Mouse (Mus musculus) forebrain, embryonic 12.5 days (tissue): ENCODE measurements around the gene Zmynd15. TPM values are rescaled to one million over a fixed set of nuclear protein-coding genes. Genes with fewer than 3 reads are reported as not detected.

ENCODE experiments used
- ATAC-seq: fragments of 200-750 bp; cut with Nextera tagmentation; 2 replicates; pipeline ENCODE4 v1.8.0; 2017; ENCODE audit warnings: moderate TSS enrichment; ENCODE audit not compliant: low FRiP score
- H3K27ac ChIP-seq: fragments of 300-500 bp; sonication (generic); 2 replicates; pipeline ENCODE4 v1.5.1; 2016; ENCODE audit warnings: mild to moderate bottlenecking
- H3K27me3 ChIP-seq: fragments of 300-500 bp; sonication (generic); 2 replicates; pipeline ENCODE4 v1.6.1; 2016; ENCODE audit warnings: mild to moderate bottlenecking
- H3K36me3 ChIP-seq: fragments of 300-500 bp; sonication (generic); replicated peaks from 2 replicates; pipeline ENCODE4 v1.6.1; 2016; ENCODE audit warnings: mild to moderate bottlenecking
- H3K4me1 ChIP-seq: fragments of 300-500 bp; sonication (generic); 2 replicates; pipeline ENCODE4 v1.6.1; 2016
- H3K4me2 ChIP-seq: fragments of 300-500 bp; sonication (generic); 2 replicates; pipeline ENCODE4 v1.6.1; 2016; ENCODE audit warnings: mild to moderate bottlenecking, moderate library complexity
- H3K4me3 ChIP-seq: fragments of 300-500 bp; sonication (generic); replicated peaks from 2 replicates; pipeline ENCODE4 v1.5.1; 2016; ENCODE audit warnings: mild to moderate bottlenecking
- H3K9ac ChIP-seq: fragments of 300-500 bp; sonication (generic); 2 replicates; pipeline ENCODE4 v1.6.1; 2016; ENCODE audit warnings: mild to moderate bottlenecking
- H3K9me3 ChIP-seq: fragments of 300-500 bp; sonication (generic); 2 replicates; pipeline ENCODE4 v1.6.1; 2016
- WGBS: fragments of 180-500 bp; shearing (Covaris S2); methylation state at CpG from one replicate; pipeline ENCODE4 v1.1.7; 2016; 5-methylcytosine and 5-hydroxymethylcytosine counted together
- polyA plus RNA-seq: library from polyadenylated mRNA; unstranded; fragments of >200 nt; fragmentation: Nextera tagmentation; extraction: Ambion mirVana; gene quantifications from 2 replicates; pipeline ENCODE4 v1.2.1, GENCODE M21; 2016

Gene Zmynd15
- polyA plus RNA-seq, 1 experiment from 2014 or later = 0.43 TPM

DNA sequence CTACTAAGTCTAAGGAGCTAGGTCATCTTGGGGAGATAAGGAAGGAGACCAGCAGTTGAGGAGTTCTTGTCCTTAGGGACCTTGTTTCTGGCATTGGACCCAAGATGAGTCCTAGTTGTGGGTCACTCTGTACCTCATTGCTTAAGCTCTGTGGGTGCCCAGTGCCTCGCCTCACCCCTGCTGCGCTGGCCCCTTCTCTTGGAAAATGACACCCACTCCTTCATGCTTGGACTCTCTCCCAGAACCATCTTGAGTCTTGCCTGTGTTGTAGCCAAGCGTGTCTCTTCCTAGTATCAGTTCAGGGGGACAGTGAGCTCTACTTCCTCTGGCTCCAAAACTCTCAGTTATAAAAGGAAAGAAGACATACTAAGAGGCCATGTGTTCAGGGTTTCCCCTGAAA is 29.9 kb downstream of the Zmynd15 start:
- H3K4me3 ChIP-seq = no peak overlapping the region
- H3K4me2 ChIP-seq = no peak overlapping the region
- no peak overlapping the region for H3K9ac ChIP-seq
- WGBS = 85% methylated on average over 3 of the region's 3 CpGs
- ATAC-seq = no peak
- H3K36me3 ChIP-seq = no peaks in the 10 kb centered on the region
- no peak overlapping the region for H3K27ac ChIP-seq
- H3K4me1 ChIP-seq = no peaks in the 10 kb centered on the region
- H3K9me3 ChIP-seq = no peaks in the 10 kb centered on the region
- peaks cover 3% of the 10 kb centered on the region; the same call in 1 of the 2 replicates for H3K27me3 ChIP-seq

DNA sequence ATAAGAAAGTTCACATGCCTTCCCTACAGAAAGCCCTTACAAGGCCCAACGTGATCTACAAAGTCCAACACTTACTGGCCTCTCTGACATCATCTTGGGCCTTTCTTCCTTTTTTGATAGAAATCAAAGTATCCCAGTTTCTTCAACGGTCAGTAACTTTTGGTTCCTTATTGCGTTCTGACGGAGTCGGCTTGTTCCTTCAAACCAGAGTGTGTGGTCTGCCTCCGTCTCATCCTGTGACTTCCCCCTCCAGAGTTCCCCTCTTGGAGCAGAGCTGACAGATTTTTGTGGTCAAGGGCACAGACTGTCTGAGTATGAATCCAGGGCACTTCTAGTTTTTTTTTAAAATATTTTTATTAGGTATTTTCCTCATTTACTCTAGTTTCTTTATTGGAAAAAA is 30.5 kb downstream of the Zmynd15 start:
- no peaks in the 10 kb centered on the region for H3K4me1 ChIP-seq
- H3K27ac ChIP-seq = no peak overlapping the region
- 89% methylated on average over 6 of the region's 6 CpGs for WGBS
- no peaks in the 10 kb centered on the region for H3K36me3 ChIP-seq
- no peaks in the 10 kb centered on the region for H3K9me3 ChIP-seq
- peaks cover 3% of the 10 kb centered on the region; the same call in 1 of the 2 replicates for H3K27me3 ChIP-seq
- no peak overlapping the region for H3K9ac ChIP-seq
- no peak overlapping the region for H3K4me2 ChIP-seq
- H3K4me3 ChIP-seq = no peak overlapping the region
- ATAC-seq = no peak

DNA sequence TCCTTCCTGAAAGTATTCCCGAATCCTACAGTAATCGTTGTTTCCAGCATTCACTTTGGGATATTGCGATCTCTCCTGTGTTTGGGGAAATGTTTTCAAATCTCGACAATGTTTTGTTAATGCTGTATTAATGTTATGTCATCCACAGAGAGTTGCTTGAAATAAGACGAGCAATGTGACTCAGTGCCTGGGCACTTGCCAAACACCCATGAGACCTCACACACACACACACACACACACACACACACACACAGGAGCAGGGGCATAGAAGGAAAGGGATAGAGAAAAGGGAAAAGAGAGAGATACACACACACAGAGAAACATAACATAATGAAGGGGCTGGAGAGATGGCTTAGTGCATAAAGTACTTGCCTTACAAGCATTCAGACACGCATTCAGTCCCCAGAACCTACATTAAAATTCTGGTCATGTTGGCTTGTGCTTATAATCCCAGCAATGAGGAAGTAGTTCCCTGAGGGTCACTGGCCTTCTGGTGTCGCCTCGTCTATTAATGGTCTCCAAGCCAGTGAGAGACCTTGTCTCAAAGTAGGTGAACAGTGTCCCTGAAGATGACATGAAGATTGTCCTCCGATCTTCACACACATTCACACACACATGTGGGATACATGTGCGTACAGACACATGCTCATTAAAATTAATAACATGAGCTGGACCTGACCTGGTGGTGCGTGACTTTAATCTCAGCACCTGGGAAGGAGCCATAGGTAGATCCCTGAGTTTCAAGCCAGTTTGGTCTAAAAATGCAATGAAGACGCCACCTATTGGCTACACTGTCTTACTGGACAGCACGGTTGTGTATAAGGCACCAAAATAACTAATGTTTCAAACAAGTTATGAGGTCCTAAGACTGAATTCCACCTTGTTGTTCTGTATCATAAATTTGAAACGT is 40.6 kb downstream of the Zmynd15 start:
- WGBS = 71% methylated on average over 14 of the region's 14 CpGs
- no peak for ATAC-seq
- H3K4me1 ChIP-seq = no peaks in the 10 kb centered on the region
- H3K4me2 ChIP-seq = no peak overlapping the region
- no peak overlapping the region for H3K27ac ChIP-seq
- no peak overlapping the region for H3K4me3 ChIP-seq
- no peaks in the 10 kb centered on the region for H3K9me3 ChIP-seq
- no peak overlapping the region for H3K9ac ChIP-seq
- H3K27me3 ChIP-seq = peaks cover 2% of the 10 kb centered on the region
- H3K36me3 ChIP-seq = no peaks in the 10 kb centered on the region

DNA sequence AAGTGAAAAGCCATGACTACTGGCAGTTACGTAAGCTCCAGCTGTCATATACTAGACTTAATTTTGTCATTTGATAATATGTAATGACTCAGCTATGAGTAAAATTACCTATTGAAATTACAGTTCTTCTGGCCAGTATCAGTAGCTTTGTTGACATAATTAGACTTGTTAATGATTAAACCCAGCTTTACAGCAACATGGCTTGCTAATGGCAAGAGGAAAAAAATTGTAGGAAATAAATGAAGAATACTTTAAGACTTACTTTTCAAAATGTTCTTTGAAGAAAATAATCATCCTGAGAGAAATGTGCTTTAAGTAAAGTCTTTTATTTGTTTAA is 41.2 kb downstream of the Zmynd15 start:
- ATAC-seq = no peak
- Histone ChIP-seq H3K9ac (no peak overlapping the region), H3K4me1 (no peaks in the 10 kb centered on the region), H3K27me3 (peaks cover 8% of the 10 kb centered on the region), H3K9me3 (no peaks in the 10 kb centered on the region), H3K27ac (no peak overlapping the region), H3K4me2 (no peak overlapping the region), H3K4me3 (no peak overlapping the region), H3K36me3 (no peaks in the 10 kb centered on the region)
- 95% methylated on average over 1 of the region's 1 CpGs for WGBS

DNA sequence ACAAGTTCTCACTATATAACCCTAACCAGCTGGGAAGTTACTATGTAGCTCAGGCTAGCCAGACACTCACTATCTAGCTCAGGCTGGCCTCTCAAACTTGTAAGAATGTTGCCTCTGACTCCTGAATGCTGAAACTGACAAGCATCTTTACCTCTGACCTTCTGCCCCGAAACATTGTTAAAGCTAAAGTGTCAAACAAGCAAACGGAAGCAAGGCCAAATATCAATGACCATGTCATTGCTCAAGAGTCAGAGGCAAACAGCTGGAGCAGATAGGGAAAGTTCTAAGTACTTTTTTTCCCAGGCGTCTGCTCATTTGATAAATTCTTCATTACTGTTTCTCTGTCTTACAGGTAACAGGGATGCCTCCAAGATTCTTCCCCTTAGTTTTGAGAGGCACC is 42.8 kb downstream of the Zmynd15 start:
- H3K27me3 ChIP-seq = peaks cover 10% of the 10 kb centered on the region
- no peaks in the 10 kb centered on the region for H3K4me1 ChIP-seq
- no peak overlapping the region for H3K27ac ChIP-seq
- no peak for ATAC-seq
- no peak overlapping the region for H3K9ac ChIP-seq
- H3K36me3 ChIP-seq = no peaks in the 10 kb centered on the region
- no peak overlapping the region for H3K4me3 ChIP-seq
- H3K4me2 ChIP-seq = no peak overlapping the region
- 78% methylated on average over 3 of the region's 3 CpGs for WGBS
- no peaks in the 10 kb centered on the region for H3K9me3 ChIP-seq

DNA sequence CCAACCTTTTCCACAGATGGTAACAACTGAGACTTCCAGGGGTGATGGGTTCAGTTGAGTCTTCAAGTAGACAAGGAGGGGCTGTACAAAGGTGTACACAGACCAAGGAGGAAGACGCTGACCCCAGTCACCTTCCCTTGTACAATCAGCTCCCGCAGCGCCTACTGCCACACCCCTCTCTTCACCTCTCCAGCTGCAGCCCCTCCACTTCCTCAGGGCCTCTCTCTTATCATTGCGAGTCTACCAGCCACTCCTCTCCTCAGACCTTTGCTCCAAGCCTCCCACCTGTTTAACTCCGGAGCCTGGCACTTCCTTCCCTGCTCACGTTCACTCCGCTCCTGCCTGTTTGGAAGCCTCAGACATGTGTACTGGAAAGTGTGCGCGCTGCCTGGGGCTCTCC is 45.7 kb downstream of the Zmynd15 start, which contains the start of gene Tm4sf5:
Tm4sf5 (plus strand) TSS at position 275 of the 400 bp plus-strand sequence.
- H3K9me3 ChIP-seq = no peaks in the 10 kb centered on the region
- ATAC-seq = no peak
- H3K4me1 ChIP-seq = peaks cover 5% of the 10 kb centered on the region; the same call in 1 of the 2 replicates
- H3K27ac ChIP-seq = no peak within 1 kb of the TSS
- no peak within 1 kb of the TSS for H3K4me2 ChIP-seq
- H3K27me3 ChIP-seq = peaks cover 18% of the 10 kb centered on the region
- no peak within 1 kb of the TSS for H3K4me3 ChIP-seq
- WGBS = 78% methylated on average over 9 of the region's 9 CpGs
- H3K9ac ChIP-seq = no peak within 1 kb of the TSS
- no peaks in the 10 kb centered on the region for H3K36me3 ChIP-seq

DNA sequence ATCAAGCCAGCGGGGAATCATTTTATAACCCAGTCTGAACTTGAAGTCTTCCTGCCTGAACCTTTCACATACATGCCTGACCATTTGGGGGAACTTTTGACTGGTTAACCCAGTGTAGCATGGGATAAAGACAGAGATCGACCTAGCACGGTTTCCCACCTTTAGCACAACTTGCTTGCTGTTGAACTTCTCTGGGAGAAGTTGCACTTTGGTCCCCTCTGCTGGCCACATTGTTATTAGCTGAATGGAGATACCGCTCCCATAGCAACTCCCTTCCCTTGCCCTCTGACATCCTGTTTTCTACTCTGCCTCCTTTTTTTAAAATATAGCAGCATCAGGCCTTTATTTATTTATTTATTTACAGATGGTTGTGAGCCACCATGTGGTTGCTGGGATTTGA is 47.2 kb downstream of the Zmynd15 start:
- ATAC-seq = no peak
- Histone ChIP-seq H3K4me1 (peaks cover 5% of the 10 kb centered on the region; the same call in 1 of the 2 replicates), H3K9ac (no peak overlapping the region), H3K27ac (no peak overlapping the region), H3K4me3 (no peak overlapping the region), H3K9me3 (no peaks in the 10 kb centered on the region), H3K36me3 (no peaks in the 10 kb centered on the region), H3K27me3 (peaks cover 23% of the 10 kb centered on the region), H3K4me2 (no peak overlapping the region)
- 31% methylated on average over 4 of the region's 4 CpGs for WGBS

DNA sequence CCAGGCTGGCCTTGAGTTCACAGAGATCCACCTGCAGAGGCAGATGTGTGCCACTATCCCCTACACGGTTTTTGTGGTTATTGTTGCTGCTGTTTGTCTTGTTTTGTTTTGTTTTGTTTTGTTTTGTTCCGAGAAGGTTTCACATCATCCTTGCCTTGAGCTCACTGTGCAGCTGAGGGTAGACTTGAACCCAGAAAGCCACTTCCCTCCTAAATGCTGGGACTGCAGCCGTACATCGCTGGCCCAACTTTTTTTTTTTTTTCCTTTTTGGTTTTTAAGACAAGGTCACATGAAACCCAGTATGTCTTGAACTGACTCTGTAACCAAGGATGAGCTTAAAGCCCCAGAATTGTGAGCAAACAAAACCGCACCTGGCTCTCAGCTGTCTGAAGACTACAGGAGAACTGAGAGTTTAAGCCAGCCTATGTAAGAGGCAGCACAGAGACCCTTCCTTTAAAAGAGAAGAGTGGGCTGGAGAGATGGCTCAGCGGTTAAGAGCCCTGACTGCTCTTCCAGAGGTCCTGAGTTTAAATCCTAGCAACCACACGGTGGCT is 47.8 kb downstream of the Zmynd15 start:
- Histone ChIP-seq H3K9me3 (no peaks in the 10 kb centered on the region), H3K4me1 (peaks cover 5% of the 10 kb centered on the region; the same call in 1 of the 2 replicates), H3K27me3 (peaks cover 23% of the 10 kb centered on the region), H3K36me3 (no peaks in the 10 kb centered on the region), H3K9ac (no peak overlapping the region), H3K4me3 (no peak overlapping the region), H3K4me2 (no peak overlapping the region), H3K27ac (no peak overlapping the region)
- no peak for ATAC-seq
- WGBS = 73% methylated on average over 7 of the region's 7 CpGs

DNA sequence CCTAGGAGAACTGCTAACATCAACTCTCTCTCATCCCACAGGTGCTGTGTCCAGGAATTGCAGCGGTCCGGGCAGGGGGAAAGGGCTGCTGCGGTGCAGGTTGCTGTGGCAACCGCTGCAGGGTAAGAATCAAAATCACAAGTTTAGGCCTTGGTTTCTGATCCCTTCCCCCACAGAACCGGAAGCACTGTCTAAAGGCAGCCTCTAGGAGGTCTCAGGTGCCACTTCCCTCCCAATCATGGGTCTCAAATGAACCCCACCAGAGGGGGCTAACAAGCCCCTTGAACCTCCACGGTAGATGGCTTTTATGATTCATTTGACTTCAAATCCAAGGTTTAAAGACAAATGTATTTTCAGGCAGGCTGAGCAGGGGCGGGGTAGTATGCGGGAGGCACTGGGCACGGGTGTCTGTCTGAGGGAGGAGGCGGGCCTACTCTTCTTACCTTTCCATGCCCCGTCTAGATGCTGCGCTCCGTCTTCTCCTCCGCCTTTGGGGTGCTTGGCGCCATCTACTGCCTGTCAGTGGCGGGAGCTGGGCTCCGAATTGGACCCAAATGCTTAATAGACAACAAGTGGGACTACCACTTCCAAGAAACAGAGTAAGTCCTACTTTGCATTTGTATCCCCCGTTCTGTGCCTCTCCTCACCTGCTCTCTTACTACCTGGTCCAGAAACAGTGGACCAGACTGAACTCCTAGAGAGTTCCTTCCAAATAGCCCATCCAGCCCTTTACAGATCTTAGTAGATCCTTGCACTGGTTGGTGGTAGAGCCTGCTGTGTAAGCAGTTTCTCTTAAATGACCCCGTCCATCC is 50.7 kb downstream of the Zmynd15 start:
- no peak for ATAC-seq
- Histone ChIP-seq H3K36me3 (no peaks in the 10 kb centered on the region), H3K9ac (no peak overlapping the region; the same call in 1 of the 2 replicates), H3K27me3 (peaks cover 31% of the 10 kb centered on the region), H3K9me3 (no peaks in the 10 kb centered on the region), H3K4me1 (peaks cover 5% of the 10 kb centered on the region; the same call in 1 of the 2 replicates), H3K4me3 (no peak overlapping the region), H3K27ac (no peak overlapping the region), H3K4me2 (peak overlapping the region; percentile 40)
- WGBS = 8% methylated on average over 19 of the region's 19 CpGs

DNA sequence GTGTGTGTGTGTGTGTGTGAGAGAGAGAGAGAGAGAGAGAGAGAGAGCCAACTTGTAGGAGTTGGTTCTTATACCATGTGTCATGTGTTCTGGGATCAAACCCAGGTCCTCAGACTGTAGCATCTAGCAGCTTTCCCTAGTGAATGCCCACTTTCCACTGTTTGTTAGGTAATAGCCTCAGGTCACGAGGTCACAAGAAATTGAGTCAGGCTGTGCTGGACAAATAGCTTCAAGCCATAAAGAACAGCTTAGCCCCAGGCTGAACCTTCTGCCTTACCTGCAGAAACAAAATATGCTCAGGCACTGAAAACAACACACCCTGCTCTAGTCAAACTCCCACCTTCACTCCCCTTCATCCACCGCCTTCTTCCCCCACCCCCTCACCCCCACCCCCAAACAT is 52.0 kb downstream of the Zmynd15 start:
- WGBS = 85% methylated on average over 2 of the region's 2 CpGs
- no peak overlapping the region for H3K9ac ChIP-seq
- H3K36me3 ChIP-seq = no peaks in the 10 kb centered on the region
- no peak overlapping the region for H3K27ac ChIP-seq
- no peaks in the 10 kb centered on the region for H3K9me3 ChIP-seq
- no peak overlapping the region for H3K4me2 ChIP-seq
- peaks cover 24% of the 10 kb centered on the region for H3K27me3 ChIP-seq
- no peak for ATAC-seq
- H3K4me3 ChIP-seq = no peak overlapping the region
- peaks cover 5% of the 10 kb centered on the region; the same call in 1 of the 2 replicates for H3K4me1 ChIP-seq

DNA sequence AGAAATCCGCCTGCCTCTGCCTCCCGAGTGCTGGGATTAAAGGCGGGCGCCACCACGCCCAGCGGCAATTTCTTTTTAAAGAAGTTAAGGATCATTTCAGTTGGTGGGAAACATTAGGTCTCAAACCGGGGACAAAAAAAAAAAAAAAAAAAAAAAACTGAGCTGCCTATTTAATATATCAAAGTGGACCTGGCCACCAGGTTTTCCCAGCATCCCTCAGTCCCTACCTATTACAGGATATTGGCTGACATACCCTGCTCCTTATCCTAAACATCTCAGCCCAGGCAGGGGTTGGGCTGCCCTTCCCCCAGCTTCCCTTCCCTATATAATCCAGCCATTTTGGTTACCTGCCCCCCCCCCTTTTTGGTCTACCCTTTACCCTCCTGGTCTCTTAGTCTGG is 52.6 kb downstream of the Zmynd15 start:
- no peak overlapping the region for H3K4me3 ChIP-seq
- WGBS = 90% methylated on average over 7 of the region's 7 CpGs

DNA sequence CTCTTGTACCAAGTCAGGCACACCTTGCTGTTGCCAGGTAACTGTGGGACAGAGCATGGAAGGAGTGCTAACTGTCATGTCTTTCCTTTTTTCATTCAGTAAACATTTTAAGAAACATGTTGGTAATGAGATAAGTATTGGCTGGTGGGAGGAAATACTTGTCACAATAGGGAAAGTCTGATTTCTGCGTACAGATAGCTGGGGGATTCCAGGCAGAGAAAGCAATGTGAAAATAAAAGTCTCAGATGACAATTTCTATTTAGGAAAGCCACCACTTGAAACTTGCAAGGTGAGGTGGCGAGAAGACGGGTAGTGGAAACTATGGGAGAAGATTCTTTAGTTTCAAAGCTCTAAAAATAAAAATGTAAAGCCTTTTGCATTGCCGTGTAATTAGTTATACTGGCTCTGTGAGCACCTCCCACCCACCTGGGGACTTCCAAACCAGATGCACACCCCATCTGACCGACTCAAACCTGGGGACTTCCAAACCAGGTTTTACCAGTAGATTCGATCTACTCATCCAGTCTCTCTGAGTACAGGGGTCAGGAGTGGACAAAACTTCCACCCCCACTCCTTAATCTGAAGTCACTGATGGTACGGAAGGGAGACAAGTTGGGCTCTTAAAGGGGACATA is 53.6 kb downstream of the Zmynd15 start:
- H3K9me3 ChIP-seq = no peaks in the 10 kb centered on the region
- WGBS = 85% methylated on average over 7 of the region's 7 CpGs

More for the DNA sequence above, 52.6 kb downstream of the Zmynd15 start:
- no peak overlapping the region for H3K4me2 ChIP-seq
- H3K27me3 ChIP-seq = peaks cover 24% of the 10 kb centered on the region
- no peak overlapping the region for H3K27ac ChIP-seq
- H3K9me3 ChIP-seq = no peaks in the 10 kb centered on the region
- H3K9ac ChIP-seq = no peak overlapping the region
- H3K4me1 ChIP-seq = peaks cover 5% of the 10 kb centered on the region; the same call in 1 of the 2 replicates
- ATAC-seq = no peak
- H3K36me3 ChIP-seq = no peaks in the 10 kb centered on the region

More for the DNA sequence above, 53.6 kb downstream of the Zmynd15 start:
- H3K27me3 ChIP-seq = peaks cover 24% of the 10 kb centered on the region
- ATAC-seq = no peak
- peaks cover 5% of the 10 kb centered on the region; the same call in 1 of the 2 replicates for H3K4me1 ChIP-seq
- H3K4me2 ChIP-seq = no peak overlapping the region
- no peak overlapping the region for H3K27ac ChIP-seq
- no peaks in the 10 kb centered on the region for H3K36me3 ChIP-seq
- no peak overlapping the region for H3K9ac ChIP-seq
- H3K4me3 ChIP-seq = no peak overlapping the region
